Mouse (Mus musculus) lung, postnatal 0 days (tissue): ENCODE measurements around the gene Rad18.

ENCODE experiments used
- CTCF ChIP-seq: IDR thresholded peaks from 2 replicates; pipeline ENCODE4 v1.5.1; 2016; ENCODE audit warnings: antibody characterized with exemption, mild to moderate bottlenecking
- EP300 ChIP-seq: IDR thresholded peaks from 2 replicates; pipeline ENCODE4 v1.6.1; 2016; ENCODE audit warnings: antibody characterized with exemption, mild to moderate bottlenecking, control low read depth

DNA sequence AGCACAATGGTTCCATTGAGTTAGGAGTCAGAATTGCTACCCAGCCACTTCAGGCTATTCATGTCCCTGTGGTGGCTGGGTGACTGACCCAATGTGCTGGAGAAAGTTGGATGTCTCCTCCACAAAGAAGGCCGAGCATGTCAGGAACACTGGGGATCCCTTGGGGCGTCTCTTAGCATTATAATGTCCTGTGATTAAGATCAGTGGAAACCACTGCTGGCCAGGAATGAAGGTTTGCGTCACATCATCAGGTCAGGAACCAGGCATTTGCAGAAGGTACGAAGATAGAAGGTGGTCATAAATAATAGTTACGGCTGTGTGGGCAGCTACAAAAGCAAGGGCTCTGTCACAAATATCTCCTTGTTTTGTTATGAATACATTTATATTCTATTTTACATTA, 111.5 kb downstream of the Rad18 start:
- no peak for TF ChIP-seq CTCF
- TF ChIP-seq EP300, result no peak
